41 mouse cellular contexts compared by ENCODE assay signal in genomic region chr19:11343147-11343546, GRCm38 (mm10). TPM values are rescaled to one million over a fixed set of nuclear protein-coding genes. Genes with fewer than 3 reads are reported as not detected.
"Had no signal": no experiment of that assay in that cellular context is flagged by ENCODE, and none has a peak within 500 bp of the region (broad histone marks: within the 10 kb centered on the region; RNA-seq: fewer than 3 reads in every experiment).

No protein-coding gene starts in this region.

- ATAC-seq: hindbrain, postnatal 0 days; intestine, embryonic 16.5 days; liver, embryonic 12.5 days had no signal

- H3K27ac ChIP-seq: heart, embryonic 10.5 days; hindbrain, embryonic 10.5 days; hindbrain, embryonic 13.5 days; hindbrain, embryonic 15.5 days; hindbrain, postnatal 0 days; kidney, embryonic 15.5 days; kidney, postnatal 0 days; limb, embryonic 13.5 days; limb, embryonic 15.5 days; liver, embryonic 12.5 days had no signal

- H3K36me3 ChIP-seq: heart, embryonic 10.5 days; heart, embryonic 12.5 days; hindbrain, embryonic 10.5 days; hindbrain, embryonic 13.5 days; hindbrain, embryonic 15.5 days; kidney, embryonic 15.5 days; limb, embryonic 13.5 days; limb, embryonic 15.5 days; liver, embryonic 12.5 days had no signal

- H3K4me3 ChIP-seq: heart, embryonic 10.5 days; heart, embryonic 12.5 days; hindbrain, embryonic 10.5 days; hindbrain, embryonic 13.5 days; hindbrain, embryonic 15.5 days; kidney, embryonic 15.5 days; limb, embryonic 13.5 days; limb, embryonic 15.5 days; liver, embryonic 12.5 days had no signal

- H3K4me1 ChIP-seq: heart, embryonic 10.5 days; heart, embryonic 12.5 days; hindbrain, embryonic 10.5 days; hindbrain, embryonic 13.5 days; hindbrain, embryonic 15.5 days; kidney, embryonic 15.5 days; limb, embryonic 15.5 days; liver, embryonic 12.5 days had no signal

- DNase-seq: gastrocnemius, postnatal 14 days; gastrocnemius, postnatal 36 days; heart, adult 18-20 months; heart, postnatal 10 days; heart, postnatal 4 days; kidney, adult 11 months; kidney, adult 2 months; kidney, adult 9 months; kidney, postnatal 14 days; layer of hippocampus, adult 9-11 months; layer of hippocampus, postnatal 36 days; left cerebral cortex, postnatal 4 days had no signal

RNA-seq across cellular contexts. Expression of gene Ms4a7, which starts 7.2 kb away (rescaled TPM):
- polyA plus RNA-seq: heart, embryonic 10.5 days had no signal

RNA-seq across cellular contexts. Expression of gene Ms4a14, which starts 28.9 kb away (rescaled TPM):
- total RNA-seq: gastrocnemius, adult 8-10 months; heart, postnatal 4 days; hindbrain, postnatal 0 days; layer of hippocampus, adult 18-20 months; layer of hippocampus, postnatal 14 days; layer of hippocampus, postnatal 36 days; left cerebral cortex, adult 18-20 months; left cerebral cortex, postnatal 10 days; left cerebral cortex, postnatal 25 days; liver, adult 2 months had no signal
- polyA plus RNA-seq: heart, embryonic 10.5 days; heart, embryonic 12.5 days; hindbrain, embryonic 15.5 days; hindbrain, postnatal 0 days; limb, embryonic 13.5 days; liver, adult 2 months; liver, embryonic 12.5 days had no signal

RNA-seq across cellular contexts. Expression of gene Ms4a4a, which starts 32.2 kb away (rescaled TPM):
- polyA plus RNA-seq: liver, adult 2 months had no signal

RNA-seq across cellular contexts. Expression of gene Ms4a5, which starts 59.5 kb away (rescaled TPM):
- total RNA-seq: gastrocnemius, adult 18-20 months; gastrocnemius, adult 8-10 months; gastrocnemius, postnatal 14 days; gastrocnemius, postnatal 36 days; heart, adult 18-20 months; heart, adult 8-10 months; heart, postnatal 10 days; heart, postnatal 25 days; heart, postnatal 4 days; hindbrain, postnatal 0 days; layer of hippocampus, adult 18-20 months; layer of hippocampus, adult 8-10 months; layer of hippocampus, postnatal 14 days; layer of hippocampus, postnatal 36 days; left cerebral cortex, adult 18-20 months; left cerebral cortex, adult 8-10 months; left cerebral cortex, postnatal 10 days; left cerebral cortex, postnatal 25 days; left cerebral cortex, postnatal 4 days; liver, adult 2 months had no signal
- polyA plus RNA-seq: heart, embryonic 10.5 days; heart, embryonic 12.5 days; heart, embryonic 14.5 days; heart, embryonic 16.5 days; hindbrain, embryonic 10.5 days; hindbrain, embryonic 13.5 days; hindbrain, embryonic 15.5 days; hindbrain, postnatal 0 days; intestine, embryonic 14.5 days; intestine, embryonic 16.5 days; kidney, adult 2 months; kidney, embryonic 15.5 days; kidney, postnatal 0 days; large intestine, adult 2 months; limb, embryonic 11.5 days; limb, embryonic 13.5 days; limb, embryonic 15.5 days; liver, adult 2 months; liver, embryonic 12.5 days had no signal
